Mouse (Mus musculus): ENCODE measurements at regions not wholly inside any gene's neighbourhood (a gene's known extent, or its start where the extent isn't known, plus 50 kb on each side); places are given as distances from the start of the nearest gene placed in this dataset.

- TF ChIP-seq CTCF (conservative IDR thresholded peaks at IDR 0.05 in 1 of 2, IDR thresholded peaks at IDR 0.05 in 1 of 2; ENCODE audit: low read depth in 2 of 2, low read length in 2 of 2) (no peak), POLR2A (IDR thresholded peaks at IDR 0.05; ENCODE audit: low read depth, low read length) (no peak), USF1 (IDR thresholded peaks at IDR 0.05; ENCODE audit: low read depth, low read length) (no peak), ZNF384 (IDR thresholded peaks at IDR 0.05; ENCODE audit: low read depth, low read length) (no peak), ZMIZ1 (IDR thresholded peaks at IDR 0.05; ENCODE audit: low read depth, low read length) (no peak), JUN (IDR thresholded peaks at IDR 0.05; ENCODE audit: insufficient read depth, low read depth, low read length) (no peak), SMC3 (IDR thresholded peaks at IDR 0.05; ENCODE audit: low read depth, low read length) (no peak), MAX (IDR thresholded peaks at IDR 0.05; ENCODE audit: low read length) (no peak)
Measured at GRCm38 (mm10) chr10:43641169-43641945, 63.3 kb downstream of the Cd24a start.
